Mouse (Mus musculus) stomach, postnatal 0 days (tissue): ENCODE data around the gene Cbx2.

Experiments used
- CTCF ChIP-seq: IDR thresholded peaks from 2 replicates; pipeline ENCODE4 v1.5.1; 2016; ENCODE audit warnings: antibody characterized with exemption, low read depth, mild to moderate bottlenecking, moderate library complexity
- EP300 ChIP-seq: optimal IDR thresholded peaks from 2 replicates; pipeline ENCODE3; 2016; ENCODE audit warnings: antibody characterized with exemption

GRCm38 (mm10) chr11:119026203-119026602 lies 3.4 kb downstream of the Cbx2 start:
- TF ChIP-seq CTCF: no peak
- no peak for TF ChIP-seq EP300
